Mouse (Mus musculus): Measurements from ENCODE around the gene Camk1d. TPM values are rescaled to one million over a fixed set of nuclear protein-coding genes. Genes with fewer than 3 reads are reported as not detected.
A peak's percentile ranks its signal among the peaks of the same experiment; 100 is the strongest.

The Camk1d gene
- polyA plus RNA-seq, 1 experiment: 1.4 TPM

- Histone ChIP-seq H3K27me3 (ENCODE audit: control insufficient read depth, insufficient read depth, low read length) (no peaks in the 10 kb centered on the region), H3K36me3 (ENCODE audit: control insufficient read depth, insufficient read depth, low read length) (no peaks in the 10 kb centered on the region), H3K4me3 (ENCODE audit: control insufficient read depth, low read depth, low read length) (peak overlapping the region; percentile 41; the same call in 1 of the 2 replicates), H3K4me1 (ENCODE audit: control insufficient read depth, insufficient read depth, low read length) (no peaks in the 10 kb centered on the region), H3K27ac (ENCODE audit: control insufficient read depth, insufficient read depth, low read depth, low read length) (no peak overlapping the region)
- TF ChIP-seq POLR2A (IDR thresholded peaks at IDR 0.05; ENCODE audit: control insufficient read depth, low read depth, low read length) (no peak), CTCF (IDR thresholded peaks at IDR 0.05; ENCODE audit: control insufficient read depth, insufficient read depth, insufficient replicate concordance, low read depth, low read length) (no peak)
Measured at GRCm38 (mm10) chr2:5746529-5746928, 32.2 kb upstream of the Camk1d start.

GRCm38 (mm10) chr2:5743886-5744285, 29.6 kb upstream of the Camk1d start:
- Histone ChIP-seq H3K27ac (ENCODE audit: control insufficient read depth, insufficient read depth, low read depth, low read length) (no peak overlapping the region), H3K4me1 (ENCODE audit: control insufficient read depth, insufficient read depth, low read length) (no peaks in the 10 kb centered on the region), H3K36me3 (ENCODE audit: control insufficient read depth, insufficient read depth, low read length) (no peaks in the 10 kb centered on the region), H3K4me3 (ENCODE audit: control insufficient read depth, low read depth, low read length) (no peak overlapping the region), H3K27me3 (ENCODE audit: control insufficient read depth, insufficient read depth, low read length) (no peaks in the 10 kb centered on the region)
- TF ChIP-seq POLR2A (IDR thresholded peaks at IDR 0.05; ENCODE audit: control insufficient read depth, low read depth, low read length) (no peak), CTCF (IDR thresholded peaks at IDR 0.05; ENCODE audit: control insufficient read depth, insufficient read depth, insufficient replicate concordance, low read depth, low read length) (no peak)

GRCm38 (mm10) chr2:5740913-5741312, 26.6 kb upstream of the Camk1d start:
- TF ChIP-seq CTCF (IDR thresholded peaks at IDR 0.05; ENCODE audit: control insufficient read depth, insufficient read depth, insufficient replicate concordance, low read depth, low read length): no peak
- no peak for TF ChIP-seq POLR2A (IDR thresholded peaks at IDR 0.05; ENCODE audit: control insufficient read depth, low read depth, low read length)
- Histone ChIP-seq H3K27me3 (ENCODE audit: control insufficient read depth, insufficient read depth, low read length) (no peaks in the 10 kb centered on the region), H3K4me1 (ENCODE audit: control insufficient read depth, insufficient read depth, low read length) (no peaks in the 10 kb centered on the region)

GRCm38 (mm10) chr2:5735881-5736280, 21.6 kb upstream of the Camk1d start:
- Histone ChIP-seq H3K36me3 (ENCODE audit: control insufficient read depth, insufficient read depth, low read length) (no peaks in the 10 kb centered on the region), H3K27ac (ENCODE audit: control insufficient read depth, insufficient read depth, low read depth, low read length) (no peak overlapping the region), H3K4me1 (ENCODE audit: control insufficient read depth, insufficient read depth, low read length) (no peaks in the 10 kb centered on the region), H3K4me3 (ENCODE audit: control insufficient read depth, low read depth, low read length) (no peak overlapping the region), H3K27me3 (ENCODE audit: control insufficient read depth, insufficient read depth, low read length) (no peaks in the 10 kb centered on the region)
- no peak for TF ChIP-seq POLR2A (IDR thresholded peaks at IDR 0.05; ENCODE audit: control insufficient read depth, low read depth, low read length)
- no peak for TF ChIP-seq CTCF (IDR thresholded peaks at IDR 0.05; ENCODE audit: control insufficient read depth, insufficient read depth, insufficient replicate concordance, low read depth, low read length)

More at GRCm38 (mm10) chr2:5740913-5741312, 26.6 kb upstream of the Camk1d start:
- Histone ChIP-seq H3K4me3 (ENCODE audit: control insufficient read depth, low read depth, low read length) (no peak overlapping the region), H3K27ac (ENCODE audit: control insufficient read depth, insufficient read depth, low read depth, low read length) (no peak overlapping the region), H3K36me3 (ENCODE audit: control insufficient read depth, insufficient read depth, low read length) (no peaks in the 10 kb centered on the region)

- no peaks in the 10 kb centered on the region for H3K36me3 ChIP-seq (ENCODE audit: control insufficient read depth, insufficient read depth, low read length)
- no peak for TF ChIP-seq POLR2A (IDR thresholded peaks at IDR 0.05; ENCODE audit: control insufficient read depth, low read depth, low read length)
- TF ChIP-seq CTCF (IDR thresholded peaks at IDR 0.05; ENCODE audit: control insufficient read depth, insufficient read depth, insufficient replicate concordance, low read depth, low read length): no peak
- peaks cover 6% of the 10 kb centered on the region for H3K4me1 ChIP-seq (ENCODE audit: control insufficient read depth, insufficient read depth, low read length)
- no peaks in the 10 kb centered on the region for H3K27me3 ChIP-seq (ENCODE audit: control insufficient read depth, insufficient read depth, low read length)
- H3K4me3 ChIP-seq (ENCODE audit: control insufficient read depth, low read depth, low read length): no peak overlapping the region
- no peak overlapping the region for H3K27ac ChIP-seq (ENCODE audit: control insufficient read depth, insufficient read depth, low read depth, low read length)
Measured at GRCm38 (mm10) chr2:5733300-5734085, 19.2 kb upstream of the Camk1d start.

- no peaks in the 10 kb centered on the region for H3K36me3 ChIP-seq (ENCODE audit: control insufficient read depth, insufficient read depth, low read length)
- H3K4me3 ChIP-seq (ENCODE audit: control insufficient read depth, low read depth, low read length): no peak overlapping the region
- no peak overlapping the region for H3K27ac ChIP-seq (ENCODE audit: control insufficient read depth, insufficient read depth, low read depth, low read length)
- TF ChIP-seq POLR2A (IDR thresholded peaks at IDR 0.05; ENCODE audit: control insufficient read depth, low read depth, low read length): no peak
- TF ChIP-seq CTCF (IDR thresholded peaks at IDR 0.05; ENCODE audit: control insufficient read depth, insufficient read depth, insufficient replicate concordance, low read depth, low read length): no peak
- peaks cover 6% of the 10 kb centered on the region for H3K4me1 ChIP-seq (ENCODE audit: control insufficient read depth, insufficient read depth, low read length)
- no peaks in the 10 kb centered on the region for H3K27me3 ChIP-seq (ENCODE audit: control insufficient read depth, insufficient read depth, low read length)
Measured at GRCm38 (mm10) chr2:5732047-5732446, 17.7 kb upstream of the Camk1d start.

GRCm38 (mm10) chr2:5730364-5730792, 16.1 kb upstream of the Camk1d start:
- Histone ChIP-seq H3K36me3 (ENCODE audit: control insufficient read depth, insufficient read depth, low read length) (no peaks in the 10 kb centered on the region), H3K4me1 (ENCODE audit: control insufficient read depth, insufficient read depth, low read length) (peaks cover 6% of the 10 kb centered on the region), H3K27me3 (ENCODE audit: control insufficient read depth, insufficient read depth, low read length) (no peaks in the 10 kb centered on the region), H3K27ac (ENCODE audit: control insufficient read depth, insufficient read depth, low read depth, low read length) (no peak overlapping the region), H3K4me3 (ENCODE audit: control insufficient read depth, low read depth, low read length) (peak overlapping the region; percentile 73)
- TF ChIP-seq CTCF (IDR thresholded peaks at IDR 0.05; ENCODE audit: control insufficient read depth, insufficient read depth, insufficient replicate concordance, low read depth, low read length) (no peak), POLR2A (IDR thresholded peaks at IDR 0.05; ENCODE audit: control insufficient read depth, low read depth, low read length) (no peak)

Data from testis, adult 2 months (tissue).